Mouse (Mus musculus): ENCODE data around the gene Slit1. TPM values are rescaled to one million over a fixed set of nuclear protein-coding genes. Genes with fewer than 3 reads are reported as not detected.

Gene Slit1
- polyA plus RNA-seq, 1 experiment = 2.7 TPM

- TF ChIP-seq CTCF (IDR thresholded peaks at IDR 0.05; ENCODE audit: control insufficient read depth, insufficient read depth, low read length) (no peak), POLR2A (IDR thresholded peaks at IDR 0.05; ENCODE audit: borderline replicate concordance, control insufficient read depth, low read depth, low read length) (no peak)
- Histone ChIP-seq H3K27ac (ENCODE audit: control insufficient read depth, insufficient read depth, low read depth, low read length, poor library complexity) (no peak overlapping the region), H3K4me3 (replicated peaks; ENCODE audit: control insufficient read depth, low read depth, low read length) (no peak overlapping the region), H3K4me1 (ENCODE audit: control insufficient read depth, insufficient read depth, low read length) (no peaks in the 10 kb centered on the region; the same call in 1 of the 2 replicates)
- WGBS = 23% methylated on average over 13 of the region's 13 CpGs
Measured at GRCm38 (mm10) chr19:41663506-41664242, 79.8 kb downstream of the Slit1 start.

DNA sequence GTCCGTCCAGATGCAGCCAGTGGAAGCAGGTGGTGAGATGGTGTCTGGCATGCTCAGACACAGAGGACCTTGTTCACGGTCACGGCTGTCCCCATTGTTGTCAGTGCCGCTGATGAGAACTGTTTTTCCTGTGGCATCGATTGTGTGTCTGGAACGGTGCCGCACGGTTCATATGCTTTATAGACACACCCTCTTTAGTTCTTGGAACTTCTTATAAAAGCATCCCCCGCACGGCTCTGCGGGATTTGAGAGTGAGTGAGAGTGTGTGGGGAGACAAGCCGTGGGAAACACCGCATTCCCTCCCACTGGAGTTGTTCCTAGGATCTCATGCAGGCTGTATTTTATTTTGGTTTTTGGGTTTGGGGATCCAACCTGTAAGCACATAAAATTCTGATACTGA is 82.0 kb downstream of the Slit1 start:
- TF ChIP-seq CTCF (IDR thresholded peaks at IDR 0.05; ENCODE audit: control insufficient read depth, insufficient read depth, low read length) = no peak
- TF ChIP-seq POLR2A (IDR thresholded peaks at IDR 0.05; ENCODE audit: borderline replicate concordance, control insufficient read depth, low read depth, low read length) = no peak
- Histone ChIP-seq H3K27ac (ENCODE audit: control insufficient read depth, insufficient read depth, low read depth, low read length, poor library complexity) (no peak overlapping the region), H3K4me3 (replicated peaks; ENCODE audit: control insufficient read depth, low read depth, low read length) (no peak overlapping the region), H3K4me1 (ENCODE audit: control insufficient read depth, insufficient read depth, low read length) (no peaks in the 10 kb centered on the region; the same call in 1 of the 2 replicates)
- WGBS = 82% methylated on average over 13 of the region's 13 CpGs

- WGBS = 21% methylated on average over 4 of the region's 4 CpGs
- TF ChIP-seq POLR2A (IDR thresholded peaks at IDR 0.05; ENCODE audit: borderline replicate concordance, control insufficient read depth, low read depth, low read length) (no peak), CTCF (IDR thresholded peaks at IDR 0.05; ENCODE audit: control insufficient read depth, insufficient read depth, low read length) (0 out of 2 replicates have a peak, but pooled peaks have one; percentile 7)
- no peaks in the 10 kb centered on the region; the same call in 1 of the 2 replicates for H3K4me1 ChIP-seq (ENCODE audit: control insufficient read depth, insufficient read depth, low read length)
- H3K4me3 ChIP-seq (replicated peaks; ENCODE audit: control insufficient read depth, low read depth, low read length) = no peak overlapping the region
- H3K27ac ChIP-seq (ENCODE audit: control insufficient read depth, insufficient read depth, low read depth, low read length, poor library complexity) = no peak overlapping the region
Measured at GRCm38 (mm10) chr19:41660999-41661374, 82.5 kb downstream of the Slit1 start.

DNA sequence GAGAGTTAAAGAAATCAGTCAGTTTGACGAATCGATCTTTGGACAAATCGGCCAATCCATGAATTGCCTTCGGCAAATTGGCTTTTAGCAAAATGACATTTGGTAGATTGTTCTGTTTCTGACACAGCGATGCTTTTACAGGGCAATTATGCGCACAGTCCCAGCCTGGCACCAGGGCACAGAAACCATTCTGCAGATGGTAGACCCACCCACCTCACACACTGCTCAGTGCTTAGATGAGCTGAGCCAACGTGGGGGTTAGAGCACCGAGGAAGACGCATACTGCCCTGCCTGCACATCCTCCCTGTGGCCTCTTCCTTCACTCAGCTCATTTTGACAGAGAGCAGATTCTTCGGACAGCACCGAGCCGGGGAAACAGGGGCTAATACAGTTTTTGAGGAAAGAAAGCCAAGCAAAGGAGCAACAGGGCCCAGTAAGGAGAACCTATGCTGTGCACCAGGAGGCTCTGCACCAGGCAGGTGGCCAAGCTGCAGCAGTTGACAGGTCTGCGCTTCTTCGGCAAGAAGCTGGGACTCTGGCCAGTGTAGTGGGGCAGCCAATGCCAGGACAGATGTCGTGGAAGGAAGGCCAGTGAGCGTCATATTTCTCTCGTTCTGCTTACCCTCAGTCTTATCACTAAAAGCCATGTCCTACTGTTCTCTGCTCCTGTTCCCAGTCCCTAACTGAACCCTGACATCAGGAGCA is 83.0 kb downstream of the Slit1 start:
- WGBS = 69% methylated on average over 17 of the region's 17 CpGs

DNA sequence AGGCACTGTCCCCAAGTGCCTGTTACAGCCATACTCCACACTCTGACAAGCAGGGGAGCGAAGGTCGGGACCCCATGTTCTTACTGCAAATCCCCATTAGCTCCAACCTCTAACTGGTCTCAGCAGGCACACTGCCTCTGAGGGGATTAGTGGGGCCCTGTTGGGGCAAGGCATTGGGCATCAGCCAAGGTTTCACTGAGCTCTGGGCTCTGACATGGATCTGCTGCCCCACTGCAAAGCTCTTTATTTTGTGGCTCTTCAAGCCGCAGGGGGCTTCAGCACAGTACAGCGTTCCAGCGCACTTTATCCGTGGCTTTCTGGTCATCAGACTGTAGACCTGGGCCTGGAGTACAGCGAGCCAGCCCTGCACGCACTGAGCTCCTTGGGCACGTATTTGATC is 86.0 kb downstream of the Slit1 start:
- no peak overlapping the region for H3K27ac ChIP-seq (ENCODE audit: control insufficient read depth, insufficient read depth, low read depth, low read length, poor library complexity)
- H3K4me1 ChIP-seq (ENCODE audit: control insufficient read depth, insufficient read depth, low read length) = no peaks in the 10 kb centered on the region; the same call in 1 of the 2 replicates
- H3K4me3 ChIP-seq (replicated peaks; ENCODE audit: control insufficient read depth, low read depth, low read length) = no peak overlapping the region
- TF ChIP-seq CTCF (IDR thresholded peaks at IDR 0.05; ENCODE audit: control insufficient read depth, insufficient read depth, low read length) = no peak
- WGBS = 33% methylated on average over 9 of the region's 9 CpGs

More for the DNA sequence above, 83.0 kb downstream of the Slit1 start:
- no peak for TF ChIP-seq CTCF (IDR thresholded peaks at IDR 0.05; ENCODE audit: control insufficient read depth, insufficient read depth, low read length)
- no peak for TF ChIP-seq POLR2A (IDR thresholded peaks at IDR 0.05; ENCODE audit: borderline replicate concordance, control insufficient read depth, low read depth, low read length)
- no peak overlapping the region for H3K27ac ChIP-seq (ENCODE audit: control insufficient read depth, insufficient read depth, low read depth, low read length, poor library complexity)
- H3K4me1 ChIP-seq (ENCODE audit: control insufficient read depth, insufficient read depth, low read length) = no peaks in the 10 kb centered on the region; the same call in 1 of the 2 replicates
- H3K4me3 ChIP-seq (replicated peaks; ENCODE audit: control insufficient read depth, low read depth, low read length) = no peak overlapping the region

- TF ChIP-seq POLR2A (IDR thresholded peaks at IDR 0.05; ENCODE audit: borderline replicate concordance, control insufficient read depth, low read depth, low read length) (no peak), CTCF (IDR thresholded peaks at IDR 0.05; ENCODE audit: control insufficient read depth, insufficient read depth, low read length) (no peak)
- no peak overlapping the region for H3K4me3 ChIP-seq (replicated peaks; ENCODE audit: control insufficient read depth, low read depth, low read length)
- H3K27ac ChIP-seq (ENCODE audit: control insufficient read depth, insufficient read depth, low read depth, low read length, poor library complexity) = no peak overlapping the region
- WGBS = 75% methylated on average over 14 of the region's 14 CpGs
- no peaks in the 10 kb centered on the region; the same call in 1 of the 2 replicates for H3K4me1 ChIP-seq (ENCODE audit: control insufficient read depth, insufficient read depth, low read length)
Measured at GRCm38 (mm10) chr19:41656671-41657070, 86.8 kb downstream of the Slit1 start.

DNA sequence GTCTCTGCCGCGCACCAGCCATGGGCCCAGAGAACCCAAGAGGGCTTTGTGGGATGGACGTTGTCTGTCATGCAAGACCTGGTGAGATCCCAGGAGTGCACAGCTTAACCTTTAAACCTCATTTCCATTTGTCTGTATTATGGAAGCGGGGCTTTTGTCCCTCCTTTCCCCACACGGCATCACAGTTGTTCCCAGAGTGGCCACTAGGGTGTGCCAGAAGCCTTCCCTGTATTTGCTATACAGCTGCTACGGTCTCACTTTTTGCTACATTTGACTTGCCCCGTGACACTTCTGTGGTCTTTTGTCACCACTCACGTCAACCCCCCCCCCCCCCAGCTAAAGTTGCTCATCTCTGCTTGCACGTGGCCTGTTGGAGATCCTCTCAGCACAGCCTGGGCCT is 87.5 kb downstream of the Slit1 start:
- Histone ChIP-seq H3K27ac (ENCODE audit: control insufficient read depth, insufficient read depth, low read depth, low read length, poor library complexity) (no peak overlapping the region), H3K4me1 (ENCODE audit: control insufficient read depth, insufficient read depth, low read length) (no peaks in the 10 kb centered on the region), H3K4me3 (replicated peaks; ENCODE audit: control insufficient read depth, low read depth, low read length) (no peak overlapping the region)
- 11% methylated on average over 9 of the region's 9 CpGs for WGBS
- no peak for TF ChIP-seq POLR2A (IDR thresholded peaks at IDR 0.05; ENCODE audit: borderline replicate concordance, control insufficient read depth, low read depth, low read length)
- TF ChIP-seq CTCF (IDR thresholded peaks at IDR 0.05; ENCODE audit: control insufficient read depth, insufficient read depth, low read length) = peak; percentile 73

DNA sequence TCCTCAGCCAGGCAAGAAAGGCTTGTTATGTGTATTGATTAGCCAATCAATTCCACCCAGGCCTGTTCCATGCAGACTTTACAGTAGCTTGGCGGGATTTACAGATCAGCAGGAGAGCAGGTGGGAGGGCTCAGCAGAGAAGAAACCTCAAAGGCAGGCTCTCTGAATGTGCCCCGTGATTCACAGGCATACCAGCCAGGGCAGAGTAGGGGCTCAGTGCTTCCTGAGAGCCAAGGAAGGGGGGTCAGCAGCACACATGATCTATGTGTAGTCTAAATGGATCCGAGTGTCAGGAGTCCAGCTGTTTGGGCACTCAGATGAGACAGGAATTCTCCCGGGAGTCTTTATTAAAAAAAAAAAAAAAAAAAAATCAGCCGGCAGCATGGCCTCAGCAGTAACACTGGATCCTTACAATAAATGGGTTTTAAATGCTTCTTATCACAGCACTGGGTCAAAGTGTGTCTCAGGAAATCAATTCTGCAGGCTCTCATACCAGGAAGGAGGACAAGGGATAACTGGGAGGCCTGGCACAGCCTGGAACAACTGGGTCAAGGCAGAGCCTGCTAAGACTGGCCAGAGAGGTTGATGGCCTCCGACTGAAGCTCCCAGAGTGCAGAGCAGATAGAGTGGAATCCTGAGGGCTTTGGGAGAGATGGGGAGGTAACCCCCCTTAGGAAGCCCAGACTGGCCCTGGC is 88.2 kb downstream of the Slit1 start:
- TF ChIP-seq POLR2A (IDR thresholded peaks at IDR 0.05; ENCODE audit: borderline replicate concordance, control insufficient read depth, low read depth, low read length) = no peak
- TF ChIP-seq CTCF (IDR thresholded peaks at IDR 0.05; ENCODE audit: control insufficient read depth, insufficient read depth, low read length) = no peak
- Histone ChIP-seq H3K27ac (ENCODE audit: control insufficient read depth, insufficient read depth, low read depth, low read length, poor library complexity) (no peak overlapping the region), H3K4me3 (replicated peaks; ENCODE audit: control insufficient read depth, low read depth, low read length) (no peak overlapping the region), H3K4me1 (ENCODE audit: control insufficient read depth, insufficient read depth, low read length) (no peaks in the 10 kb centered on the region)
- 36% methylated on average over 6 of the region's 6 CpGs for WGBS

All from bone marrow, adult 2 months (tissue).